Mouse (Mus musculus): Measurements from ENCODE around the gene Rin3. TPM values are rescaled to one million over a fixed set of nuclear protein-coding genes. Genes with fewer than 3 reads are reported as not detected.
A peak's percentile ranks its signal among the peaks of the same experiment; 100 is the strongest.

Gene Rin3
- polyA plus RNA-seq, 1 experiment from 2014 or later, result 9.9 TPM

- H3K4me3 ChIP-seq, result no peak overlapping the region
- H3K9ac ChIP-seq, result no peak overlapping the region
- peaks cover 24% of the 10 kb centered on the region for H3K4me1 ChIP-seq (replicated peaks)
- 73% methylated on average over 4 of the region's 4 CpGs for WGBS
- H3K4me2 ChIP-seq, result no peak overlapping the region
- peak overlapping the region; percentile 54; the same call in 1 of the 2 replicates for H3K27ac ChIP-seq (ENCODE audit: poor library complexity, severe bottlenecking)
- no peaks in the 10 kb centered on the region for H3K9me3 ChIP-seq (replicated peaks)
- peaks cover 77% of the 10 kb centered on the region for H3K36me3 ChIP-seq
- no peak for ATAC-seq (ENCODE audit: insufficient number of reproducible peaks, low FRiP score)
- H3K27me3 ChIP-seq (replicated peaks), result no peaks in the 10 kb centered on the region
Observed at GRCm38 (mm10) chr12:102398588-102398987, 115.7 kb downstream of the Rin3 start.

GRCm38 (mm10) chr12:102413171-102413570 lies 130.3 kb downstream of the Rin3 start:
- Histone ChIP-seq H3K4me1 (replicated peaks) (peaks cover 21% of the 10 kb centered on the region), H3K27ac (ENCODE audit: poor library complexity, severe bottlenecking) (no peak overlapping the region), H3K36me3 (peaks cover 5% of the 10 kb centered on the region; the same call in 1 of the 2 replicates), H3K9ac (no peak overlapping the region), H3K4me2 (no peak overlapping the region), H3K4me3 (no peak overlapping the region), H3K27me3 (replicated peaks) (no peaks in the 10 kb centered on the region), H3K9me3 (replicated peaks) (no peaks in the 10 kb centered on the region)
- ATAC-seq (ENCODE audit: insufficient number of reproducible peaks, low FRiP score), result no peak
- 83% methylated on average over 13 of the region's 13 CpGs for WGBS

GRCm38 (mm10) chr12:102414686-102415085 lies 131.8 kb downstream of the Rin3 start:
- 89% methylated on average over 6 of the region's 6 CpGs for WGBS
- Histone ChIP-seq H3K4me2 (no peak overlapping the region), H3K9ac (no peak overlapping the region), H3K4me1 (replicated peaks) (peaks cover 24% of the 10 kb centered on the region), H3K27ac (ENCODE audit: poor library complexity, severe bottlenecking) (no peak overlapping the region), H3K4me3 (no peak overlapping the region), H3K27me3 (replicated peaks) (no peaks in the 10 kb centered on the region), H3K36me3 (peaks cover 5% of the 10 kb centered on the region; the same call in 1 of the 2 replicates), H3K9me3 (replicated peaks) (no peaks in the 10 kb centered on the region)
- no peak for ATAC-seq (ENCODE audit: insufficient number of reproducible peaks, low FRiP score)

- H3K9me3 ChIP-seq (replicated peaks), result no peaks in the 10 kb centered on the region
- peak; percentile 86 for ATAC-seq (ENCODE audit: insufficient number of reproducible peaks, low FRiP score)
- peaks cover 38% of the 10 kb centered on the region for H3K4me1 ChIP-seq (replicated peaks)
- peaks cover 5% of the 10 kb centered on the region; the same call in 1 of the 2 replicates for H3K36me3 ChIP-seq
- WGBS, result 17% methylated on average over 7 of the region's 7 CpGs
- H3K27ac ChIP-seq (ENCODE audit: poor library complexity, severe bottlenecking), result peak overlapping the region; percentile 76
- H3K4me3 ChIP-seq, result no peak overlapping the region
- H3K27me3 ChIP-seq (replicated peaks), result no peaks in the 10 kb centered on the region
- H3K4me2 ChIP-seq, result peak overlapping the region; percentile 20; the same call in 1 of the 2 replicates
- H3K9ac ChIP-seq, result peak overlapping the region; percentile 37; the same call in 1 of the 2 replicates
Observed at GRCm38 (mm10) chr12:102416391-102416837, 133.6 kb downstream of the Rin3 start.

- Histone ChIP-seq H3K36me3 (peaks cover 5% of the 10 kb centered on the region; the same call in 1 of the 2 replicates), H3K27me3 (replicated peaks) (no peaks in the 10 kb centered on the region), H3K9ac (peak overlapping the region; percentile 37), H3K27ac (ENCODE audit: poor library complexity, severe bottlenecking) (peak overlapping the region; percentile 76), H3K9me3 (replicated peaks) (no peaks in the 10 kb centered on the region), H3K4me1 (replicated peaks) (peaks cover 44% of the 10 kb centered on the region), H3K4me3 (no peak overlapping the region), H3K4me2 (peak overlapping the region; percentile 20; the same call in 1 of the 2 replicates)
- no peak for ATAC-seq (ENCODE audit: insufficient number of reproducible peaks, low FRiP score)
- 78% methylated on average over 7 of the region's 7 CpGs for WGBS
Observed at GRCm38 (mm10) chr12:102416955-102417510, 134.2 kb downstream of the Rin3 start.

GRCm38 (mm10) chr12:102417701-102418100 lies 134.9 kb downstream of the Rin3 start:
- peaks cover 5% of the 10 kb centered on the region; the same call in 1 of the 2 replicates for H3K36me3 ChIP-seq
- H3K9ac ChIP-seq, result no peak overlapping the region
- H3K27me3 ChIP-seq (replicated peaks), result no peaks in the 10 kb centered on the region
- H3K27ac ChIP-seq (ENCODE audit: poor library complexity, severe bottlenecking), result no peak overlapping the region
- no peak overlapping the region for H3K4me2 ChIP-seq
- no peak overlapping the region for H3K4me3 ChIP-seq
- ATAC-seq (ENCODE audit: insufficient number of reproducible peaks, low FRiP score), result no peak
- 82% methylated on average over 6 of the region's 6 CpGs for WGBS
- peaks cover 51% of the 10 kb centered on the region for H3K4me1 ChIP-seq (replicated peaks)
- H3K9me3 ChIP-seq (replicated peaks), result no peaks in the 10 kb centered on the region

GRCm38 (mm10) chr12:102419544-102419943 lies 136.7 kb downstream of the Rin3 start:
- no peak overlapping the region for H3K4me2 ChIP-seq
- peaks cover 67% of the 10 kb centered on the region for H3K4me1 ChIP-seq (replicated peaks)
- peaks cover 4% of the 10 kb centered on the region; the same call in 1 of the 2 replicates for H3K36me3 ChIP-seq
- no peaks in the 10 kb centered on the region for H3K9me3 ChIP-seq (replicated peaks)
- H3K27ac ChIP-seq (ENCODE audit: poor library complexity, severe bottlenecking), result peak overlapping the region; percentile 25; the same call in 1 of the 2 replicates
- H3K4me3 ChIP-seq, result no peak overlapping the region
- ATAC-seq (ENCODE audit: insufficient number of reproducible peaks, low FRiP score), result no peak
- no peak overlapping the region for H3K9ac ChIP-seq
- WGBS, result 57% methylated on average over 3 of the region's 3 CpGs
- no peaks in the 10 kb centered on the region for H3K27me3 ChIP-seq (replicated peaks)

- 0 out of 2 replicates have a peak overlapping the region, but pooled peaks have one; percentile 25 for H3K27ac ChIP-seq (ENCODE audit: poor library complexity, severe bottlenecking)
- no peak overlapping the region for H3K4me2 ChIP-seq
- no peak overlapping the region for H3K9ac ChIP-seq
- H3K4me3 ChIP-seq, result no peak overlapping the region
- peaks cover 75% of the 10 kb centered on the region for H3K4me1 ChIP-seq (replicated peaks)
- no peaks in the 10 kb centered on the region for H3K9me3 ChIP-seq (replicated peaks)
- H3K36me3 ChIP-seq, result no peaks in the 10 kb centered on the region
- H3K27me3 ChIP-seq (replicated peaks), result no peaks in the 10 kb centered on the region
- 31% methylated on average over 10 of the region's 10 CpGs for WGBS
- no peak for ATAC-seq (ENCODE audit: insufficient number of reproducible peaks, low FRiP score)
Observed at GRCm38 (mm10) chr12:102420168-102420890, 137.5 kb downstream of the Rin3 start.

- H3K9me3 ChIP-seq (replicated peaks), result peaks cover 5% of the 10 kb centered on the region; the same call in 1 of the 2 replicates
- H3K27ac ChIP-seq (ENCODE audit: poor library complexity, severe bottlenecking), result peak overlapping the region; percentile 86
- H3K27me3 ChIP-seq (replicated peaks), result no peaks in the 10 kb centered on the region
- H3K4me2 ChIP-seq, result peak overlapping the region; percentile 14; the same call in 1 of the 2 replicates
- H3K36me3 ChIP-seq, result peaks cover 4% of the 10 kb centered on the region
- no peak overlapping the region for H3K4me3 ChIP-seq
- H3K9ac ChIP-seq, result no peak overlapping the region
- peak; percentile 62; the same call in 1 of the 2 replicates for ATAC-seq (ENCODE audit: insufficient number of reproducible peaks, low FRiP score)
- WGBS, result 23% methylated on average over 6 of the region's 6 CpGs
- peaks cover 59% of the 10 kb centered on the region for H3K4me1 ChIP-seq (replicated peaks)
Observed at GRCm38 (mm10) chr12:102422065-102422464, 139.2 kb downstream of the Rin3 start.

GRCm38 (mm10) chr12:102422623-102423320 lies 139.9 kb downstream of the Rin3 start:
- Histone ChIP-seq H3K4me2 (no peak overlapping the region; the same call in 1 of the 2 replicates), H3K9ac (no peak overlapping the region), H3K4me3 (no peak overlapping the region), H3K27me3 (replicated peaks) (no peaks in the 10 kb centered on the region), H3K9me3 (replicated peaks) (peaks cover 5% of the 10 kb centered on the region; the same call in 1 of the 2 replicates), H3K36me3 (peaks cover 4% of the 10 kb centered on the region), H3K27ac (ENCODE audit: poor library complexity, severe bottlenecking) (peak overlapping the region; percentile 86), H3K4me1 (replicated peaks) (peaks cover 55% of the 10 kb centered on the region)
- ATAC-seq (ENCODE audit: insufficient number of reproducible peaks, low FRiP score), result 0 out of 2 replicates have a peak, but pooled peaks have one; percentile 17
- WGBS, result 67% methylated on average over 11 of the region's 11 CpGs
